Mouse (Mus musculus): ENCODE results near the gene Os9. TPM values are rescaled to one million over a fixed set of nuclear protein-coding genes. Genes with fewer than 3 reads are reported as not detected.

Gene Os9
- polyA plus RNA-seq, 1 experiment from 2014 or later: 93.0 TPM

DNA sequence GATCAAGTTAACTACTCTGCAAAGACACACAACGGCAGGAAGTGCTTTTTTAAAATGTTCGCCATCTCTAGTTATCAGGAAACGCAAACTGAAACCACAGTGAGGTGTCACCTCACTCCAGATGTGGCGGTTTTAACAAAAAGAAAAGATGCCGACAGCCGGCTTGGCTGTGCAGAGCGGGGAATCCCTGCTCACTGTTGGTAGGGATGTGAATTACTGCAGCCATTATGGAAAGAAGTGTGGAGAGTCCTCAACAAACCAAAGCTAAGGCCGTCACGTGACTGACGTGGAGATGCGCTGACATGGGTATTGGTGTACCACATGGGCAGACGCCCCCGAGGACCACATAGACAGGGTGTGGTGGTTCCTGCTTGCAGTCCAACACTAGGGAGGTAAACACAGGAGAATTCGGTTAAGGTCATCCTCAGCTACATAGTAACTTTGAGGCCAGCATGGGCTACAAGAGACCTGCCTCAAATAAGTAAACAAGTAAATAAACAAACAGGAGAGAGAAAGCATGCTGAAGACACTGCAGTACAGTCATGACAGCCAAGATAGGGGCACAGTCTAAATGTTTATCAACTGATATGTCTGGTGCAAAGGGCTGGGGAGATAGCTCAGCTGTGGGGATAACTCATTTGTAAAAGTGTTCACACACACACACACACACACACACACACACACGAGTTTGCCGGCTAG, 13.2 kb downstream of the Os9 start:
- Histone ChIP-seq H3K4me1 (replicated peaks) (no peaks in the 10 kb centered on the region), H3K36me3 (no peaks in the 10 kb centered on the region), H3K9me3 (no peaks in the 10 kb centered on the region), H3K27me3 (replicated peaks) (no peaks in the 10 kb centered on the region), H3K27ac (no peak overlapping the region), H3K4me3 (replicated peaks) (no peak overlapping the region), H3K4me2 (replicated peaks) (no peak overlapping the region), H3K9ac (no peak overlapping the region)
- no peak; the same call in 1 of the 2 replicates for ATAC-seq
- 83% methylated on average over 16 of the region's 16 CpGs for WGBS

GRCm38 (mm10) chr10:127103631-127104030, 17.3 kb downstream of the Os9 start:
- Histone ChIP-seq H3K9ac (no peak overlapping the region), H3K36me3 (no peaks in the 10 kb centered on the region; the same call in 1 of the 2 replicates), H3K4me2 (replicated peaks) (no peak overlapping the region), H3K9me3 (no peaks in the 10 kb centered on the region), H3K4me1 (replicated peaks) (no peaks in the 10 kb centered on the region), H3K4me3 (replicated peaks) (no peak overlapping the region), H3K27me3 (replicated peaks) (no peaks in the 10 kb centered on the region), H3K27ac (no peak overlapping the region)
- WGBS: 55% methylated on average over 7 of the region's 7 CpGs
- no peak for ATAC-seq

- Histone ChIP-seq H3K9ac (no peak overlapping the region), H3K27ac (no peak overlapping the region), H3K4me2 (replicated peaks) (no peak overlapping the region), H3K9me3 (no peaks in the 10 kb centered on the region), H3K27me3 (replicated peaks) (no peaks in the 10 kb centered on the region), H3K36me3 (no peaks in the 10 kb centered on the region; the same call in 1 of the 2 replicates), H3K4me1 (replicated peaks) (no peaks in the 10 kb centered on the region), H3K4me3 (replicated peaks) (no peak overlapping the region)
- 84% methylated on average over 6 of the region's 6 CpGs for WGBS
- ATAC-seq: no peak
Observed at GRCm38 (mm10) chr10:127101151-127101550, 19.8 kb downstream of the Os9 start.

DNA sequence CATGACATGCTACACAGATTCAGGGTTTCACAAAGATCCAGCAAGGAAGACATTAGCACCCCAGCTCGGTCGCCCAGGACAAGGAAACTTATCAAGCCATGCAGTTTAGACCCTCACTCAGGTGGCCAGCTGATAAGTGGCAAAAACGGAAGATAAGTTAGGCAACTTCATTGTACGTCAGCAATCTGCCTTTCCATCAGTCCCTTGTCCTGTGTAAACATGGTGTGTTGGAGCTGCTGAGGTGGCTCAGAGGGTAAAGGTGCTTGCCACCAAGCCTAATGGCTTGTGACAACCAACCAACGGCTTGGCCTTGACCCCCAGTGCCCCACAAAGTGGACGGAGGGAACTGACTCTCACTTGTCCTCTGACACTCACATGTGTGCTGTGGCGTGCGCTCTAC, 20.5 kb downstream of the Os9 start:
- Histone ChIP-seq H3K36me3 (no peaks in the 10 kb centered on the region; the same call in 1 of the 2 replicates), H3K4me1 (replicated peaks) (no peaks in the 10 kb centered on the region), H3K27me3 (replicated peaks) (no peaks in the 10 kb centered on the region), H3K4me2 (replicated peaks) (no peak overlapping the region), H3K4me3 (replicated peaks) (no peak overlapping the region), H3K27ac (no peak overlapping the region), H3K9me3 (no peaks in the 10 kb centered on the region), H3K9ac (no peak overlapping the region)
- ATAC-seq: no peak
- WGBS: 73% methylated on average over 8 of the region's 8 CpGs

- Histone ChIP-seq H3K9ac (no peak overlapping the region), H3K27me3 (replicated peaks) (no peaks in the 10 kb centered on the region), H3K4me2 (replicated peaks) (no peak overlapping the region), H3K27ac (no peak overlapping the region), H3K4me1 (replicated peaks) (no peaks in the 10 kb centered on the region), H3K9me3 (no peaks in the 10 kb centered on the region), H3K4me3 (replicated peaks) (no peak overlapping the region), H3K36me3 (no peaks in the 10 kb centered on the region; the same call in 1 of the 2 replicates)
- ATAC-seq: no peak
- 91% methylated on average over 15 of the region's 15 CpGs for WGBS
Observed at GRCm38 (mm10) chr10:127099868-127100267, 21.1 kb downstream of the Os9 start.

DNA sequence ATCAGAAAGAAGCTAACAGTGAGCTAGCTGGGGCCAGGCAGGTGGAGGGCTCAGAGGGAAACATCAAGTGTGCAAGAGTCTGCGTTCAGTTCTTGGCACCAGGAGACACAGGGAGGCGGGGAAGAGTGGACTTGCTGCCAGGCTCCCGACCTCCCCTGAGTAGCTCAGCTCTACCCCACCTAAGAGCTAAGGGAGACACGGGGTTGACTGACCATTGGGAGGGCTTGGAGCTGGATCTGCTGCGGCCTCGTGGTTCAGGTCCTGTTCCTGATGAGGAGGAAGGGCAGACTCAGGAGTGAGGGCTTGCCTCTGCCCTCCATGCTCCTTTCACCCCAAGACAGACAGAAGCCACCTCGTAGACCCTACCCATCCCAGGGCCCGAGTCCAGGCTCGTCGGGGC, 21.7 kb downstream of the Os9 start:
- H3K9me3 ChIP-seq: no peaks in the 10 kb centered on the region
- no peak overlapping the region for H3K4me3 ChIP-seq (replicated peaks)
- H3K36me3 ChIP-seq: no peaks in the 10 kb centered on the region; the same call in 1 of the 2 replicates
- H3K4me1 ChIP-seq (replicated peaks): no peaks in the 10 kb centered on the region
- H3K4me2 ChIP-seq (replicated peaks): no peak overlapping the region
- ATAC-seq: no peak
- no peak overlapping the region; the same call in 1 of the 2 replicates for H3K9ac ChIP-seq
- H3K27ac ChIP-seq: no peak overlapping the region
- H3K27me3 ChIP-seq (replicated peaks): no peaks in the 10 kb centered on the region
- WGBS: 90% methylated on average over 10 of the region's 10 CpGs

GRCm38 (mm10) chr10:127098514-127098913, 22.4 kb downstream of the Os9 start:
- H3K4me2 ChIP-seq (replicated peaks): no peak overlapping the region
- no peaks in the 10 kb centered on the region; the same call in 1 of the 2 replicates for H3K36me3 ChIP-seq
- H3K4me3 ChIP-seq (replicated peaks): no peak overlapping the region
- H3K27ac ChIP-seq: no peak overlapping the region
- H3K4me1 ChIP-seq (replicated peaks): no peaks in the 10 kb centered on the region
- H3K27me3 ChIP-seq (replicated peaks): 0 out of 2 replicates have a peak, but pooled peaks cover under 1% of the 10 kb centered on the region
- no peak overlapping the region for H3K9ac ChIP-seq
- ATAC-seq: no peak
- 77% methylated on average over 20 of the region's 20 CpGs for WGBS
- no peaks in the 10 kb centered on the region for H3K9me3 ChIP-seq

- no peak overlapping the region for H3K27ac ChIP-seq
- no peak overlapping the region for H3K9ac ChIP-seq
- ATAC-seq: no peak
- 28% methylated on average over 7 of the region's 7 CpGs for WGBS
- no peak overlapping the region for H3K4me2 ChIP-seq (replicated peaks)
- no peaks in the 10 kb centered on the region for H3K36me3 ChIP-seq
- H3K4me3 ChIP-seq (replicated peaks): no peak overlapping the region
- no peaks in the 10 kb centered on the region for H3K9me3 ChIP-seq
- H3K4me1 ChIP-seq (replicated peaks): peaks cover 17% of the 10 kb centered on the region
- peaks cover 38% of the 10 kb centered on the region for H3K27me3 ChIP-seq (replicated peaks)
Observed at GRCm38 (mm10) chr10:127094382-127094802, 26.5 kb downstream of the Os9 start.

GRCm38 (mm10) chr10:127092742-127093141, 28.2 kb downstream of the Os9 start:
- no peak overlapping the region for H3K4me2 ChIP-seq (replicated peaks)
- H3K9ac ChIP-seq: no peak overlapping the region
- no peaks in the 10 kb centered on the region for H3K36me3 ChIP-seq
- no peak overlapping the region for H3K27ac ChIP-seq
- ATAC-seq: no peak
- no peak overlapping the region for H3K4me3 ChIP-seq (replicated peaks)
- WGBS: 43% methylated on average over 4 of the region's 4 CpGs
- H3K9me3 ChIP-seq: no peaks in the 10 kb centered on the region
- H3K4me1 ChIP-seq (replicated peaks): peaks cover 17% of the 10 kb centered on the region
- H3K27me3 ChIP-seq (replicated peaks): peaks cover 51% of the 10 kb centered on the region

DNA sequence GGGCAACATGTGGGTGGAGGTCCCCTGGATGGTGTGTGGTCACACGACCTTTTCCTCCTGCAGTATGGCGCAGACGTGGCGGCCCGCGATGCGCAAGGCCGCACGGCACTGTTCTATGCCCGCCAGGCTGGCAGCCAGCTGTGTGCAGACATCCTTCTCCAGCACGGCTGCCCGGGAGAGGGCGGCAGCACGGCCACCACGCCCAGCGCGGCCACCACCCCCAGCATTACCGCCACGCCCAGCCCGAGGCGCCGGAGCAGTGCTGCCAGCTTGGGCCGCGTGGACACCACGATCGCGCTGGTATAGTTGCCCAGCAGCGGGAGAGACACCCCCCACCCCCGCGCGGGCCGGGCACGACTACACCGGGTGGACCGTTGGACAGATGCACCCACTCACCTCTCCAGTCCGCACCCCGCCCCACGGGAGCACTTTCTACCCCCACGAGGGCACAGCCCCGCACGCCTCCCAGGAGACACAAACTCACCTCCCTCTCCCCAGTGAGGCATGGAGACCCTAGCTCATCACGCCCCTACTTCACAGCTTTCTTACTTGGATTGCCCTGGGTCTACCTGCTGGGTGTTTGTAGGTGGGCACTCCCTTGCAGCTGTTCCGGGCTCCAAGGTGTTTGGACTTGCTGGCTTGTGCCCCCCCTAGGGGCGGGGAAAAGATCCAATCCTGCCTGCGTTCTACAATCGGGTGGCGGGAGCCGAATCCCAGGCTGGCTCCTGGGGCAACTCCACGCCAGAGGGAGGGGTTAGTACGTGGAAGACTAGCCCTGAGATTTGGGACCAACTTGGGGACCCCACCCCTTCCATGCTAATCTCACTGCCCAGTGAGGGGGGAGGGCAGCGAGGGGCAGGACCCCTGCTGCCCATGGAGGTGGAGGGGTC, 29.2 kb downstream of the Os9 start:
- Histone ChIP-seq H3K27me3 (replicated peaks) (peaks cover 57% of the 10 kb centered on the region), H3K4me3 (replicated peaks) (peak overlapping the region; percentile 18), H3K36me3 (no peaks in the 10 kb centered on the region), H3K9me3 (no peaks in the 10 kb centered on the region), H3K9ac (no peak overlapping the region), H3K4me2 (replicated peaks) (peak overlapping the region; percentile 50), H3K4me1 (replicated peaks) (peaks cover 17% of the 10 kb centered on the region), H3K27ac (no peak overlapping the region)
- 10% methylated on average over 51 of the region's 51 CpGs for WGBS
- ATAC-seq: peak; percentile 61

DNA sequence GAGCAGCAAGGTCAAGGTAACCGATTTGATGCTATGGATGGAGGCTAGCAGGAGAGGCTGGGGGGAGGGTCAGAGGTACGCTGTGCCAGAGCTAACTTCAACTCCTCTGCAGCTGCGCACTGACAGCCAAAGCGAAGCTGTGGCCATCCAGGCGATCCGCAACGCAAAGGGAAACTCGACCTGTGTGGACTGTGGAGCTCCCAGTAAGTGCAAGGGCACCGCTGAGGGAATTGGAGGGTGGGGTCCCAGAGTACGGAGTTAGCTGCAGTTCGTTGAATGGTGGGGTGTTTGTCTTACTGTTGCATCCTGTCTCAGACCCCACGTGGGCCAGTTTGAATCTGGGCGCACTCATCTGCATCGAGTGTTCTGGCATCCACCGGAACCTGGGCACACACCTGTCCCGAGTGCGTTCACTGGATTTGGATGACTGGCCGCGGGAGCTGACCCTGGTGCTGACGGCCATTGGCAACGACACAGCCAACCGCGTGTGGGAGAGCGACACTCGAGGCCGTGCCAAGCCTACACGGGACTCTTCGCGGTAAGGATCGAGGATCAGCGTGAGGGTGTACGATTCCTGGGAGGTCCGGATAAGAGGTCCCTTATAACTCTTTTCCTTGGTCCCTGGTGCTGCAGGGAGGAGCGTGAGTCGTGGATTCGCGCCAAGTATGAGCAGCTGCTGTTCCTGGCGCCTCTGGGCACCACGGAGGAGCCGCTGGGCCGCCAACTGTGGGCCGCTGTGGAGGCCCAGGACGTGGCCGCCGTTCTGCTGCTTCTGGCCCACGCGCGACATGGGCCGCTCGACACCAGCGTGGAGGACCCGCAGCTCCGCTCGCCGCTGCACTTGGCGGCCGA, 30.1 kb downstream of the Os9 start:
- WGBS: 11% methylated on average over 57 of the region's 57 CpGs
- H3K4me1 ChIP-seq (replicated peaks): peaks cover 17% of the 10 kb centered on the region
- H3K9me3 ChIP-seq: no peaks in the 10 kb centered on the region
- peak overlapping the region; percentile 50 for H3K4me2 ChIP-seq (replicated peaks)
- H3K4me3 ChIP-seq (replicated peaks): peak overlapping the region; percentile 18
- H3K27ac ChIP-seq: no peak overlapping the region
- H3K27me3 ChIP-seq (replicated peaks): peaks cover 57% of the 10 kb centered on the region
- H3K9ac ChIP-seq: no peak overlapping the region
- ATAC-seq: peak; percentile 23; the same call in 1 of the 2 replicates
- no peaks in the 10 kb centered on the region for H3K36me3 ChIP-seq

GRCm38 (mm10) chr10:127085633-127086032, 35.3 kb downstream of the Os9 start:
- H3K27me3 ChIP-seq (replicated peaks): peaks cover 58% of the 10 kb centered on the region
- WGBS: 63% methylated on average over 6 of the region's 6 CpGs

More at GRCm38 (mm10) chr10:127085633-127086032, 35.3 kb downstream of the Os9 start:
- no peak overlapping the region for H3K9ac ChIP-seq
- ATAC-seq: no peak
- peaks cover 20% of the 10 kb centered on the region for H3K4me1 ChIP-seq (replicated peaks)
- H3K9me3 ChIP-seq: no peaks in the 10 kb centered on the region
- no peaks in the 10 kb centered on the region for H3K36me3 ChIP-seq
- no peak overlapping the region for H3K4me2 ChIP-seq (replicated peaks)
- no peak overlapping the region for H3K27ac ChIP-seq
- no peak overlapping the region for H3K4me3 ChIP-seq (replicated peaks)
